In genomic region chr12:9572022-9572421, GRCm38 (mm10) we compare ENCODE assay signal across 24 mouse cellular contexts. TPM values are rescaled to one million over a fixed set of nuclear protein-coding genes. Genes with fewer than 3 reads are reported as not detected.
"Had no signal": no experiment of that assay in that cellular context is flagged by ENCODE, and none has a peak within 500 bp of the region (broad histone marks: within the 10 kb centered on the region; RNA-seq: fewer than 3 reads in every experiment).

No protein-coding gene starts in this region.

- DNase-seq: kidney, adult 2 months; kidney, postnatal 25 days; layer of hippocampus, postnatal 36 days; liver; lung, adult 18-20 months; midbrain, embryonic 14.5 days; right cerebral cortex, adult 18-20 months; right cerebral cortex, postnatal 14 days; right cerebral cortex, postnatal 4 days; thymus, adult 2 months; thymus, postnatal 14 days; thymus, postnatal 4 days had no signal

- H3K36me3 ChIP-seq: limb, embryonic 12.5 days; liver, embryonic 12.5 days; liver, embryonic 15.5 days had no signal

- H3K4me2 ChIP-seq: liver, embryonic 12.5 days; liver, embryonic 15.5 days had no signal

- H3K9ac ChIP-seq: limb, embryonic 12.5 days; liver, embryonic 12.5 days; liver, embryonic 15.5 days had no signal

- H3K4me3 ChIP-seq: layer of hippocampus, adult 2 months; left cerebral cortex, adult 2 months; limb, embryonic 12.5 days; liver, embryonic 12.5 days; liver, embryonic 15.5 days; myocyte had no signal

- ATAC-seq: intestine, postnatal 0 days; liver, embryonic 12.5 days had no signal

- H3K4me1 ChIP-seq: liver, embryonic 12.5 days; liver, embryonic 15.5 days had no signal

- H3K27ac ChIP-seq: kidney, postnatal 0 days; layer of hippocampus, adult 2 months; left cerebral cortex, adult 2 months; limb, embryonic 12.5 days; liver, embryonic 12.5 days; liver, embryonic 15.5 days; macrophage; stomach, postnatal 0 days had no signal

- H3K9me3 ChIP-seq: limb, embryonic 12.5 days; liver, embryonic 12.5 days; liver, embryonic 15.5 days had no signal

RNA-seq across cellular contexts. Expression of gene Osr1, which starts 2.1 kb away (rescaled TPM):
- total RNA-seq: megakaryocyte, adult 5-6 weeks; monocyte, adult 5-6 weeks had no signal
- polyA plus RNA-seq: macrophage had no signal
